Mouse (Mus musculus) spleen, postnatal 4 days (tissue): ENCODE results near the gene Pcp4l1.
"Not testable (repeated sequence)": the region's sequence is repeated elsewhere in the genome, so short reads cannot be mapped to it uniquely, and the experiment has no call there.

ENCODE experiments used
- DNase-seq, 2 experiments: peaks; one replicate each; pipeline ENCODE4 v3.0.0; 2022; ENCODE audit warnings: low spot score in 2 of 2

Gene Pcp4l1

GRCm38 (mm10) chr1:171195887-171196397 is at the start of gene Pcp4l1:
Pcp4l1 (minus strand) TSS chr1:171196268.
- no peak for DNase-seq

DNA sequence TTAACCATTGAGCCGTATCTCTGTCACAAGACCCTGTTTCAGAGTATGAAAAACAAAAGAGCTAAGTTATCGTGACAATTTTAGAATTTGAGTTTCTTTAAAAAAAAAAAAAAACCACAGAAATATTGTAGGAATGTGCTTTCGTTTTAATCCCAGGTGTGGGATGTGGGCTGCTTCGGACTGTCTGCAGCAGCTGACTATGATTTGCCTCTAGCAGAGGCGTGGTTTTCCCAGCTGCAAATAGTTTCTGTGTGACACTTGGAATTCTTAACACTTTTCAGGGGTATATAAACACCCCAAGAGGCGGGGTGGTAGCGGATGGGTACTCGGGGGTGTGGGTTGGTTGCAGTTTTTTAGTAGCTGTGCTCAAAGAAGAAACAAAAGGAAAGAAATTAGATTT is 49.3 kb upstream of the Pcp4l1 start:
- no peak for DNase-seq

DNA sequence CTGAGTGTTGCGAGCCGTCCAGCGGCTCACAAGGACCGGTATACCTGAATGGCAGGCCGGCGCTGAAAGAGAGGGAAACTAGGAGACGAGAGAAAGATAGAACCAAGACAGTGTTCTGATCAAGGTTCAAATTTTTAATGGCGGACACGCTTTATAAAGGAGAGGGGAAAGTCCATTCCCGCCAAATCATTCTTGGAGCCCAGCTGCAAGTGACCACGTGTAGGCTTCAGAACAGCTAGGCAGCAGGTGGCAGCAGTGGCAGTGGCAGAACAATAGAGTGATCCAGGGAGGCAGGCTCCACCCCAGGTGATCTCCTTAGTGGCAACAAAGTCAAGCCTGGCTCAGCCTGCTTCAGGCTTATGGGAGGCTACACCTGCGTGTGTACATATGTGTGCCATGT is 45.9 kb upstream of the Pcp4l1 start:
- DNase-seq: not testable (repeated sequence)

DNA sequence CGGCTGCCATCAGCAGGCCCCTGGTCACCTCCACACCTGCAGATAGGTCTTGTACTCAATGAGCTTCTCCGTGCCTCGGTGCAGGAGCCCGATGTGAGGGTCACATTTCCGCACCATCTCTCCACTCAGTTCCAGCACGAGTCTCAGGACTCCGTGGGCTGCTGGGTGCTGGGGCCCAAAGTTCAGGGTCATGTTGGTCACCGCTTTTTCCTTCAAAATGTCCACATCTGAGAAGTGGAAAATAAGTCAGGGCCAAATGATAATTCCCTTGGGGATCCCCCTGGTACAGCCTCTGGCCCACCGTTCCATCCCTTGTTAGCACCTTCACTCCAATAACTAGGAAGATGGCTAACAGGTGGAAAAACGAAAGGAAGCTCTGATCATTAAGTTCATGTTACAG is 44.8 kb upstream of the Pcp4l1 start:
- no peak for DNase-seq

DNA sequence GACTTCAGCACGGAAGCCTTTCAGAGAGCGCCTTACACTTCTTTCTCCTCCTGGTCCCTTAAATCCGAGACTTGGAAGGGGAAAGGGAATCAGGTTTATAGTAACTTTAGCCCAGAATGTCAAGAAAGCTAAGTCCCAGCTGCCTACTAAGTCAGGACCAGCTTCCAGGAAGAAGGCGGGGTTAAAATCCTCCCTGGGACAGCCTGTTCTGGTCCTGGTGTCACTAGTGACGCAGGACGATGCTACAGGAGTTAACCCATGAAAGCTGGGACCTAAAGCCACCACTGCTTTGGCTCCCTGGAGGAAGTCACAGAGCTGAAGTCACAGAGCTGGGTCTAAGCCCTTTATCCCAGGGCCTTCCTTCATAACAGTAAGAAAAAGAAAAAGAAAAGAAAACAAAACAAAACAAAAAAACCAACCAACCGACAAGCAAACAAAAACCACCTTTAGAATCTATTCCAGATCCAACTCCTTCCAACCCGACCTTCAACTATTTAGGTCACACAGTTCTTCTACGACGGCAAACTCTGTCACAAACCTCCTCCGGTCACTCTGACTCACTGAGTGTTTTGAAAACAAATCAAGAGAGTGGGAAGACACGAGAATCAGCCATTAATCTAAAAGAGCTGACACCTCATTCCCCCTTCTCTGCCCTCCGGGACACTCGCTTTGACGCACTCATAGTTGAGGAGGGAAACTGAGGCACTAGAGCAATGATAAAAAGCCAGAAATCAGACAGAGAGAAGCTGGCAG is 44.1 kb upstream of the Pcp4l1 start:
- no peak for DNase-seq

- peak; percentile 63 to 84 for DNase-seq
Measured at GRCm38 (mm10) chr1:171238463-171238862, 42.4 kb upstream of the Pcp4l1 start.

DNA sequence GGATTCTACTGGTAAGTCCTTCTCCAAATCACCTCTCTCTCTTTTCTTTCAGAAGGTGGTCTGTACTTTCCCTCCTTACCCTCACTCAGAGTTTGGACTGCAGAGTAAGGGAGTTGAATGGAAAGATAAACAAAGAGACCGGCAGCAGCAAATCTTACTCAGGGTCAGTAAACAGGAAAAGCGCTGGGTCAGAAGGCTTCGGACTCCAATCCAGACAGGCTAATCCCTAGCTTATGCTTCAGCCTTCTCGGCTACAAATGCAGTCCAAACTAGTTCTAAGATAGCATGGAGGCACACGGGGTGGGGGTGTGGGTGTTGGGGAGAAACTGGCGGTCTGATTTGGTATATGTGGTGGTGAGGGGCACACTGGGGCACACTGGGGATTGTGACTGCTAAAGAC is 41.4 kb upstream of the Pcp4l1 start:
- DNase-seq: no peak

- DNase-seq: no peak
Measured at GRCm38 (mm10) chr1:171235791-171236190, 39.7 kb upstream of the Pcp4l1 start.

DNA sequence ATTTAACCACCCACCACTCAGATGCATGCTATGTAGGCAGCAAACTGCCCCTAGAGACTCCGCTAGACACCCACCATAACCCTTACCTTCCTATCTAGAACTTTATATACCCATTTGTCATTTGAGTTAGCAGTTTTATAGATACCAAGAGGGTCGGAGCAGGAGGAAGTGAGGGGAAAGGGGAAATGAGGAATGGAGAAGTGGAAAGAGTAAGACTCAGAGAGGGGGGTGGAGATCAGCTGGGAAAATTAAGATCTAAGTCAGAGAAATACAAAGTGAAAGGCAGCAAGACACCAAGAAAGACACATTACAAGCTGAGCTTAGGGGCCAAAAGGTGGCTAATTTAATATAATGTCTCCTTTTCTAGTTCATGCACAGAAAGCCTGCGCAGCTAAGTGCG is 38.5 kb upstream of the Pcp4l1 start:
- no peak for DNase-seq

DNA sequence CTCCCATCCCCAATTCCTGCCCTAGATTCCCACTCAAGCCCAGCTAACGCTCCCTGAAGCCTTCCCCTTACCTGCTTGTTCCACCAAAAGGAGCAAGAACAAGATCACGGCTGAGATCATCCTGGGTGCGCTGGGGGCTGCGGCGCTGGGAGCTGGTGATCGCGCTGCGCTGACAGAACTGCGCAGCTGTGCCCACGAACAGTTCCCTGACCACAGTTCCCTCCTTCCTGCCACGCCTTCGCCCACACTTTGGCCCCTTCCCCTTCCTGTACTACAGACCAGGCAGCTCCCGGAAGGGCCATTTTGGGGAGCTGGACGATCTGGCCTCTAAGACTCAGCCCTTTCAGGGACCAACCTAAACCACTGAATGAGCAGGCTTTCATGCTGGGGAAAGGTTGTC is 38.1 kb upstream of the Pcp4l1 start, which contains the start of gene Fcer1g:
Gene Fcer1g, minus strand, starts transcription at position 240 of the 400 bp plus-strand sequence.
- peak; percentile 45 to 75 for DNase-seq

GRCm38 (mm10) chr1:171232800-171233730 is 37.0 kb upstream of the Pcp4l1 start:
- no peak for DNase-seq

DNA sequence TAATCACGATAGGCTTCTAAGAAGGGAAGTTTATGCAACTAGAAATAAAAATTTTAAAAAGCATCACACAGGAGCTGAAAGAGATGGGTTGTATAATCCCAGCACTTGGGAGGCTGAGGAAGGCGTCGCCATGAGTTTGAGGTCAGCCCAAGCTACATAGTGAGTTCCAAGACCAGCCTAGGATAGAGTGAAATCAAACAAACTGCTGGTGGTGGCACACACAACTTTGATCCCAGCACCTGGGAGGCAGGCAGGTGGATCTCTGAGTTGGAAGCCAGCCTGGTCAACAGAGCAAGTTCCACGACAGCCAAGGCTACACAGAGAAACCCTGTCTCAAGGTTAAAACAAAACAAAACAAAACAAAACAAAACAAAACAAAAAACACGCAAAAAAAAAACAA is 36.3 kb upstream of the Pcp4l1 start:
- DNase-seq: no peak

DNA sequence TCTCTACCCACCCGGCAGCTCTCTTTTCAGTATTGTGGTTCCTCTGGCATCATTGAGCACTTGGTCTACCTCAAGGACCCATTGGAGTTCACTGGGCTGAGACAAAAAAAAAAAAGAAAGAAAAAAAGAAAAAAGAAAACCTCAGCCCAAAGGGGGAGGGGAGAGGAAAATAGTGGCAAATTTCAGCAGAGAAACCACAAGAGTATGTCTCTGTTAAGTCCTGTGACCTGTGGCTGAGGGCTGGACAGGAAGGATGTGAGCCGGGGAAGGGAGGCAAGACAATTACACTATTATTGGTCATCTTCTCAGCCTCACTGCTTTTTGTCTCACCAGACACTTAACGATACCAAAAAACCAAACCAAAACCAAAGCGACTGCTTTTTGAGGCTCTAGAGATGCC is 35.8 kb upstream of the Pcp4l1 start:
- DNase-seq: no peak

GRCm38 (mm10) chr1:171230215-171230614 is 34.1 kb upstream of the Pcp4l1 start:
- DNase-seq: no peak

- no peak for DNase-seq
Measured at GRCm38 (mm10) chr1:171229750-171230149, 33.7 kb upstream of the Pcp4l1 start.

DNA sequence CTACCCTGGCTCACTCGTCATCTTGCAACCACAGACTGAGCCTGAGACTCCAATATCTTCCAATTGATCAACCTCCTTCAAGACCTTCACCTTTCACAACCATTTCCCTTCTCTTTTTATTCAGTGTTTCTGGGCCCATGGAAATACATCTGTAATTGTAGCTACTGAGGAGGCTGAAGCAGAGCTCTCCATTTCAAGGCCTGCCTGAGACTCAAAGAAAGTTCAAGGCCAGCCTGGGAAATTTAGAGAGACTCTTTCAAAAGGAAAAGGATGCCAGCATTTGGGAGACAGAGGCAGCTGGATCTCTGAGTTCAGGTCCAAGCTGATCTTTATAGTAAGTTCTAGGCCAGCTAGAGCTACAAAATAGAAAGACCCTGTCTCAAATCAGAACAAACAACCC is 31.8 kb upstream of the Pcp4l1 start:
- DNase-seq: no peak

GRCm38 (mm10) chr1:171226780-171227179 is 30.7 kb upstream of the Pcp4l1 start:
- no peak for DNase-seq

- no peak for DNase-seq
Measured at GRCm38 (mm10) chr1:171224857-171225256, 28.8 kb upstream of the Pcp4l1 start, which contains the start of gene Apoa2. Apoa2 (plus strand) TSS chr1:171225054.

DNA sequence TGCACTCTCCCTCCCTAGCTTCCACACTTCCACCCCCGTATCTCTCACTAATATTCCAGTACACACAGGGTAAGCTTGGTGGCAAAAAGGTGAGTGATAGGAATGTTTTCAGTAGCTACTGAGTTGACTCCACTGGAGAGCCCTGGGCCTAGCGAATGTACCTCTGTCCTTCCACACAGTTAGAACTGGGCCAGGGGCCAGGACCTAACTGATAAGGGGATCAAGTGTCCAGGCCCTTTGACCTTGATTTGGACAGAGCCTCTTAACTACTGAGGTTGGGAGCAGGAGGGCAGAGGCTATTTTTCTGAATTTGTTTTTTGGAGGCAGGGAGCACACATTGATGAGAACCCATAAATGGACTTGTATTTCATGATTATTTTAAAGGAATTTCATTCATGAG is 27.7 kb upstream of the Pcp4l1 start:
- DNase-seq: no peak

DNA sequence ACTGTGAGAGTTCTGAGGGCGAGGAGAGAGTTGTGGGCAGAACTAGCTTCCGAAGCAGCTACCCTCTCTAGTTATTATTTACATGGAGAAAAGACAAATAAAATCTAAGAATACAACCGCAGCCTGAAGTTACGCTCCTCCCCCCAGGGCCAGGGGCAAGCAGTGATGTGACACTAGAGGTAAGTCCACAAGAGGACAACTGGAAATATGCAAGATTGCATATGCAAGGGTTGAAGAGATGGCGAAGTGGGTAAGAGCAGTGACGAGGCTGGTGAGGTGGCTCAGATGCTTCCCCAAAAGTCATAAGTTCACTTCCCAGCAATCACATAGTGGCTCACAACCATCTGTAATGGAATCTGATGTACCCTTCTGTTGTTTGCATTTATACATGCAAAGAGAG is 27.1 kb upstream of the Pcp4l1 start:
- DNase-seq: no peak

GRCm38 (mm10) chr1:171222238-171223155 is 26.4 kb upstream of the Pcp4l1 start, which contains the start of gene Tomm40l:
Tomm40l (minus strand) TSS chr1:171222514.
- peak; percentile 87 for DNase-seq
